Mouse (Mus musculus) small intestine, adult 2 months (tissue): ENCODE measurements around the gene Cyfip2.
A peak's percentile ranks its signal among the peaks of the same experiment; 100 is the strongest.

Experiments
- CTCF ChIP-seq: fragments of 200-500 bp; IDR thresholded peaks from 2 replicates; pipeline ENCODE4 v1.5.1; 2012; ENCODE audit warnings: low read depth, mild to moderate bottlenecking, control low read depth, inconsistent platforms, low read length, moderate library complexity, mixed read lengths; ENCODE audit not compliant: insufficient replicate concordance, insufficient read length; ENCODE audit errors: extremely low read depth
- POLR2A ChIP-seq: fragments of 200-500 bp; IDR thresholded peaks from 2 replicates; pipeline ENCODE4 v1.6.1; 2012; ENCODE audit warnings: low read depth, mild to moderate bottlenecking, control low read depth, inconsistent platforms, low read length, moderate library complexity

- TF ChIP-seq POLR2A = no peak
- peak; percentile 51 for TF ChIP-seq CTCF
These were observed 37.4 kb downstream of the Cyfip2 start for GRCm38 (mm10) chr11:46275302-46275701.
